8 mouse cellular contexts compared by ENCODE assay signal in the genomic region with DNA sequence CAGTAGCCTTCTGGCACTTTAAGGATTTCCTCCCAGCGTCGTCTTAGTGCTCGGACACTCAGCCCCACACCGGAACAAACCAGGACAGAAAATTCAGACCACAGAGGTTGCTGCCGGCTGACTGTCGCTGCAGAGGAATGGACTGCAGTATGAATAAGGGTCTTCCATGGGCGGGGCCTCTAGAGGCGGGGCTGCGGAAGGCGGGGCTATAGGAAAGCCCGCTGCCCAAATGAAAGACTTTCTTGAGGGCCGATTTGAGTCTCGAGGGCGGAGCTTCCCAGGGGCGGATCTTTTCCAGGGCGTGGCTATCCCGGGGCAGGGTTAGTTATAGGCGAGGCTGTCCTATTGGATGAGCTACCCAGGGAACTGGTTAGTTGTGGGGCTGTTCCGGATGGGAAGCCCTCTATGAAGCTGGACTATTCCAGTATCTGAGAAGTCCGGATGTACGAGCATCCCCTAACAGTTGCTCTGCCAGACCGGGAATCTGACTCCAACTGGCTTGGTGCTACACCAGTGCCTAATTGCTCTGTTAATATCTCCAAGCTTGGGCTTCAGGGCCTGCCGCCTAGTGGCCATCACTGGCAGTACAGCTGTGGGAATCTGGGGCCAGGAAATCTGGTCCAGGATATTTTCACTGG. TPM values are rescaled to one million over a fixed set of nuclear protein-coding genes. Genes with fewer than 3 reads are reported as not detected.
A peak's percentile ranks its signal among the peaks of the same experiment; 100 is the strongest.
DNase-seq lines count a peak whose midpoint lies in the region; ATAC-seq lines count a peak whose summit lies in the region.

A gene (minus strand): TSS at position 343 of the 638 bp plus-strand sequence.

- H3K9me3 ChIP-seq in intestine, embryonic 15.5 days = no peaks in the 10 kb centered on the region

- H3K4me3 ChIP-seq in intestine, embryonic 15.5 days (replicated peaks) = peak within 1 kb of the TSS; percentile 46

- H3K4me1 ChIP-seq in intestine, embryonic 15.5 days (replicated peaks) = 0 out of 2 replicates have a peak, but pooled peaks cover 5% of the 10 kb centered on the region

- H3K27ac ChIP-seq in intestine, embryonic 15.5 days = 0 out of 2 replicates have a peak within 1 kb of the TSS, but pooled peaks have one; percentile 27

- DNase-seq in adrenal gland, postnatal 36 days = peak; percentile 93
- DNase-seq in embryo, embryonic 9.5 days (ENCODE audit: extremely low spot score) = peak; percentile 95
- peak; percentile 65 to 84 for DNase-seq in gastrocnemius, postnatal 4 days (ENCODE audit: low spot score in 2 of 2)
- DNase-seq in left cerebral cortex, postnatal 14 days (ENCODE audit: low spot score in 2 of 2) = peak; percentile 51 to 64
- peak; percentile 69 for DNase-seq in right cerebral cortex, postnatal 4 days

- H3K27me3 ChIP-seq in intestine, embryonic 15.5 days (replicated peaks) = no peaks in the 10 kb centered on the region

- 0 out of 2 replicates have a peak within 1 kb of the TSS, but pooled peaks have one; percentile 20 for H3K9ac ChIP-seq in intestine, embryonic 15.5 days

- intact Hi-C loops in left cerebral cortex, postnatal 14 days (cut with DNase I) = no loop called here

- ATAC-seq in intestine, embryonic 15.5 days = peak; percentile 99
- ATAC-seq in megakaryocyte-erythroid progenitor cell, adult 5-6 weeks (replicated peaks; ENCODE audit: low FRiP score, low TSS enrichment, poor library complexity, severe bottlenecking) = peak; percentile 97
- ATAC-seq in monocyte, adult 5-6 weeks (replicated peaks; ENCODE audit: insufficient number of reproducible peaks, low FRiP score, low TSS enrichment, poor library complexity, severe bottlenecking) = no peak

- no peaks in the 10 kb centered on the region for H3K36me3 ChIP-seq in intestine, embryonic 15.5 days

- WGBS in intestine, embryonic 15.5 days = under 1% methylated on average over 23 of the region's 23 CpGs

- H3K4me2 ChIP-seq in intestine, embryonic 15.5 days (replicated peaks) = peak within 1 kb of the TSS; percentile 73

RNA-seq across cellular contexts. Expression of the gene that starts here (rescaled TPM):
- 10 to 100 TPM in 1 of 2 experiments, 1 to 10 TPM in 1; 9.4 to 13.7 TPM for total RNA-seq in adrenal gland, postnatal 36 days (2021)
- total RNA-seq in gastrocnemius, postnatal 4 days (2021) = 10 to 100 TPM; 11.7 to 12.3 TPM
- 6.0 and 6.4 TPM in 2 replicates for polyA plus RNA-seq in intestine, embryonic 15.5 days (2015; fragmentation: Nextera tagmentation; extraction: Ambion mirVana)
- 1 to 10 TPM in 1 of 2 experiments, under 1 TPM in 1; 0.63 to 1.0 TPM for total RNA-seq in left cerebral cortex, postnatal 14 days (2021)
- not detected in 2 replicates for total RNA-seq in megakaryocyte-erythroid progenitor cell, adult 5-6 weeks (2014; fragmentation: Nextera tagmentation)
- total RNA-seq in megakaryocyte-erythroid progenitor cell, adult 5-6 weeks (2017) = not detected in 2 replicates
- total RNA-seq in monocyte, adult 5-6 weeks (2017) = not detected in 3 replicates

Comparison
In these comparisons a context has a peak if more than half of its experiments do, and no peak if none do; other contexts are left out.
1. RNA of the gene that starts here (total RNA-seq): 9.4 to 13.7 TPM in adrenal gland, postnatal 36 days and 11.7 to 12.3 TPM in gastrocnemius, postnatal 4 days; 0.63 to 1.0 TPM in left cerebral cortex, postnatal 14 days, not detected in megakaryocyte-erythroid progenitor cell, adult 5-6 weeks and not detected in monocyte, adult 5-6 weeks; every median in the first group is over 4 times any median in the second.
2. Peak in ATAC-seq in megakaryocyte-erythroid progenitor cell, adult 5-6 weeks; RNA of the gene not detected or under 1 TPM.
3. Peak in every context shown above with its lines, with median percentiles within 50 percentile points of each other: DNase-seq.